Comparison of ENCODE assay signal across 9 mouse cellular contexts in the genomic region with DNA sequence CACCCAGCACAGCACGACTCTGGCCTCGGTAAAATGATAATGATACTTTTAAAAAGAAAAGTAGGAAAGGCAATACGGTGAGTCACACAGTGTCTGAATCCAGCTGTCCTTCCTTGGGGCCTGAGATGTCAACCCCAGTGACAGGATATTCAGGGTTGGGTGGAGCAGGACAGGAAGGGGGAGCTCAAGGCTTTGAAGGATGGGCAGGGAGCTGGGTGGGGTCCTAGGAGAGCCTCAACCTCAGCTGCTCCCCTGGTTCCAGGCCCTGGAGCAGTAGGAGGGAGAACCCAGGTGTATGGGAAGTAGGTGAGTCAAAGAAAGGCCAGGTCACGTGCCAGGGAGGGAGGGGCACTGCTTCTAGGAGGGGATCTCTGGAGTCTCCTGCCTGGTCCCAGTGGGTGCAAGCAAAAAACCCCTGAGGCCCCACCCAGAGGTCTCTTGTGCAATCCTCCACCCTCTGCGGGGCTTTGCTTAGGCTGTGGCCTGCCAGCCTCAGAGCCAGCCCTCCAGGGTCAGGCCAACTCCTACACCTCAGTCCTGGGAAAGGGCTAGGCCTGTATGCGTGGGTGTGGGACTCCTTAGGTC. TPM values are rescaled to one million over a fixed set of nuclear protein-coding genes. Genes with fewer than 3 reads are reported as not detected.
A peak's percentile ranks its signal among the peaks of the same experiment; 100 is the strongest.
DNase-seq lines count a peak whose midpoint lies in the region; ATAC-seq and TF ChIP-seq lines count a peak whose summit lies in the region.
"Had no signal": no experiment of that assay in that cellular context is flagged by ENCODE, and none has a peak within 500 bp of the region (broad histone marks: within the 10 kb centered on the region; RNA-seq: fewer than 3 reads in every experiment).

No protein-coding gene starts in this region.

- TF ChIP-seq CTCF in stomach, postnatal 0 days (IDR thresholded peaks at IDR 0.05; ENCODE audit: low read depth) = no peak

- no peak overlapping the region for H3K9ac ChIP-seq in neural tube, embryonic 15.5 days (replicated peaks)
- H3K9ac ChIP-seq in stomach, postnatal 0 days (ENCODE audit: low read length) = no peak overlapping the region

- peak; percentile 42 for DNase-seq in adrenal gland, postnatal 14 days
- no peak for DNase-seq in adrenal gland, postnatal 10 days
- peak; percentile 12 for DNase-seq in neural tube, embryonic 10.5 days (ENCODE audit: extremely low spot score, low spot score)
- peak; percentile 45 to 61 for DNase-seq in kidney, postnatal 4 days
- DNase-seq in stomach, postnatal 0 days (ENCODE audit: low spot score) = peak; percentile 78
- DNase-seq in right cerebral cortex, postnatal 14 days = no peak
- DNase-seq in ovary, postnatal 36 days (ENCODE audit: low spot score) = no peak
- DNase-seq: layer of hippocampus, adult 9-11 months had no signal

- no peak overlapping the region for H3K4me3 ChIP-seq in neural tube, embryonic 15.5 days (replicated peaks)
- no peak overlapping the region for H3K4me3 ChIP-seq in stomach, postnatal 0 days (ENCODE audit: low read depth, low read length)

- TF ChIP-seq EP300 in stomach, postnatal 0 days (optimal IDR thresholded peaks at IDR 0.05) = peak; percentile 29

- peaks cover 24% of the 10 kb centered on the region for H3K4me1 ChIP-seq in neural tube, embryonic 15.5 days
- peaks cover 12% of the 10 kb centered on the region for H3K4me1 ChIP-seq in stomach, postnatal 0 days (replicated peaks; ENCODE audit: control insufficient read depth, insufficient read depth)

- no peak for ATAC-seq in neural tube, embryonic 15.5 days (ENCODE audit: low FRiP score)
- peak; percentile 62 for ATAC-seq in stomach, postnatal 0 days (ENCODE audit: low FRiP score, low TSS enrichment)

- no peak overlapping the region for H3K27ac ChIP-seq in neural tube, embryonic 15.5 days (replicated peaks)
- H3K27ac ChIP-seq in stomach, postnatal 0 days (replicated peaks) = peak overlapping the region; percentile 91

- WGBS in neural tube, embryonic 15.5 days = 78% methylated on average over 6 of the region's 6 CpGs
- WGBS in stomach, postnatal 0 days = 23% methylated on average over 6 of the region's 6 CpGs

- H3K27me3 ChIP-seq in neural tube, embryonic 15.5 days (replicated peaks) = no peaks in the 10 kb centered on the region
- no peaks in the 10 kb centered on the region for H3K27me3 ChIP-seq in stomach, postnatal 0 days (ENCODE audit: control insufficient read depth, insufficient read depth, low read length)

- H3K9me3 ChIP-seq in neural tube, embryonic 15.5 days (replicated peaks) = no peaks in the 10 kb centered on the region
- no peaks in the 10 kb centered on the region for H3K9me3 ChIP-seq in stomach, postnatal 0 days (ENCODE audit: control insufficient read depth, low read length)

- no peak overlapping the region for H3K4me2 ChIP-seq in neural tube, embryonic 15.5 days
- no peak overlapping the region for H3K4me2 ChIP-seq in stomach, postnatal 0 days (replicated peaks; ENCODE audit: low read depth)

- no peaks in the 10 kb centered on the region for H3K36me3 ChIP-seq in neural tube, embryonic 15.5 days
- no peaks in the 10 kb centered on the region for H3K36me3 ChIP-seq in stomach, postnatal 0 days (ENCODE audit: control insufficient read depth, insufficient read depth, low read length)

RNA-seq across cellular contexts. Expression of gene Id1, which starts 9.2 kb away (rescaled TPM):
- total RNA-seq in adrenal gland, postnatal 14 days (2021) = 136 and 138 TPM in 2 replicates
- total RNA-seq in adrenal gland, postnatal 10 days (2021) = 100 to 1,000 TPM; 112 to 182 TPM
- 57.5 and 59.1 TPM in 2 replicates for polyA plus RNA-seq in neural tube, embryonic 15.5 days (2015; fragmentation: Nextera tagmentation; extraction: Ambion mirVana)
- 191 and 228 TPM in 2 replicates for polyA plus RNA-seq in stomach, postnatal 0 days (2015; fragmentation: Nextera tagmentation; extraction: Ambion mirVana)

RNA-seq across cellular contexts. Expression of gene Cox4i2, which starts 27.1 kb away (rescaled TPM):
- 6.3 and 7.7 TPM in 2 replicates for total RNA-seq in adrenal gland, postnatal 14 days (2021)
- total RNA-seq in adrenal gland, postnatal 10 days (2021) = 1 to 10 TPM; 8.0 to 8.3 TPM
- polyA plus RNA-seq in neural tube, embryonic 15.5 days (2015; fragmentation: Nextera tagmentation; extraction: Ambion mirVana) = 4.8 and 7.6 TPM in 2 replicates
- 9.8 and 10.6 TPM in 2 replicates for polyA plus RNA-seq in stomach, postnatal 0 days (2015; fragmentation: Nextera tagmentation; extraction: Ambion mirVana)

RNA-seq across cellular contexts. Expression of gene Mcts2, which starts 40.0 kb away (rescaled TPM):
- total RNA-seq in adrenal gland, postnatal 14 days (2021) = 26.6 and 28.0 TPM in 2 replicates
- 10 to 100 TPM; 24.5 to 26.7 TPM for total RNA-seq in adrenal gland, postnatal 10 days (2021)
- polyA plus RNA-seq in neural tube, embryonic 15.5 days (2015; fragmentation: Nextera tagmentation; extraction: Ambion mirVana) = 33.9 and 41.5 TPM in 2 replicates
- polyA plus RNA-seq in stomach, postnatal 0 days (2015; fragmentation: Nextera tagmentation; extraction: Ambion mirVana) = 22.9 and 23.4 TPM in 2 replicates

RNA-seq across cellular contexts. Expression of gene H13, which starts 57.6 kb away (rescaled TPM):
- total RNA-seq in adrenal gland, postnatal 14 days (2021) = 123 and 139 TPM in 2 replicates
- total RNA-seq in adrenal gland, postnatal 10 days (2021) = 100 to 1,000 TPM; 105 to 125 TPM
- 152 and 155 TPM in 2 replicates for polyA plus RNA-seq in neural tube, embryonic 15.5 days (2015; fragmentation: Nextera tagmentation; extraction: Ambion mirVana)
- 110 and 121 TPM in 2 replicates for polyA plus RNA-seq in stomach, postnatal 0 days (2015; fragmentation: Nextera tagmentation; extraction: Ambion mirVana)

Comparison
In these comparisons a context has a peak if more than half of its experiments do, and no peak if none do; other contexts are left out.
1. DNase-seq: peak in adrenal gland, postnatal 14 days (single experiment), neural tube, embryonic 10.5 days (single experiment), kidney, postnatal 4 days (2 of 2) and stomach, postnatal 0 days (single experiment); none in adrenal gland, postnatal 10 days (single experiment), right cerebral cortex, postnatal 14 days (single experiment) and ovary, postnatal 36 days (single experiment).